Mouse (Mus musculus) liver, embryonic 14.5 days (tissue): ENCODE data around the gene Slc4a8. TPM values are rescaled to one million over a fixed set of nuclear protein-coding genes. Genes with fewer than 3 reads are reported as not detected.

ENCODE experiments used
- ATAC-seq: fragments of 200-750 bp; cut with Nextera tagmentation; 2 replicates; pipeline ENCODE4 v1.8.0; 2017; ENCODE audit warnings: moderate number of reproducible peaks, mild to moderate bottlenecking, moderate library complexity; ENCODE audit not compliant: insufficient read depth
- DNase-seq, 3 experiments: peaks; one replicate each; pipeline ENCODE4 v3.0.0-alpha.2; 2012 to 2013; ENCODE audit warnings: low read depth in 3 of 3, low spot score in 3 of 3
- H3K27ac ChIP-seq: fragments of 300-500 bp; sonication (generic); 2 replicates; pipeline ENCODE4 v1.5.1; 2014; ENCODE audit warnings: moderate library complexity, mild to moderate bottlenecking, control low read depth, inconsistent platforms
- H3K27me3 ChIP-seq: fragments of 300-500 bp; sonication (generic); 2 replicates; pipeline ENCODE4 v1.6.1; 2014; ENCODE audit warnings: mild to moderate bottlenecking, low read length, moderate library complexity; ENCODE audit not compliant: control insufficient read depth, insufficient read depth
- H3K36me3 ChIP-seq: fragments of 300-500 bp; sonication (generic); replicated peaks from 2 replicates; pipeline ENCODE4 v1.6.1; 2014; ENCODE audit warnings: low read depth; ENCODE audit not compliant: control insufficient read depth, insufficient read depth
- H3K4me1 ChIP-seq, 2 experiments: fragments of 200-500 bp in 1 of 2; fragments of 300-500 bp in 1 of 2; sonication (generic) in 1 of 2; replicated peaks; 2 replicates each; pipeline ENCODE4 v1.6.1; 2012 to 2014; ENCODE audit warnings: antibody characterized with exemption in 1 of 2, inconsistent platforms in 1 of 2, low read length in 1 of 2; ENCODE audit not compliant: control insufficient read depth in 2 of 2, insufficient read depth in 2 of 2
- H3K4me2 ChIP-seq: fragments of 300-500 bp; sonication (generic); 2 replicates; pipeline ENCODE4 v1.6.1; 2014; ENCODE audit warnings: low read depth, mild to moderate bottlenecking, control low read depth, moderate library complexity
- H3K4me3 ChIP-seq, 2 experiments: fragments of 200-500 bp in 1 of 2; fragments of 300-500 bp in 1 of 2; sonication (generic) in 1 of 2; 2 replicates each; pipeline ENCODE4 v1.5.1; 2012 to 2014; ENCODE audit warnings: low read depth in 2 of 2, low read length in 2 of 2, mild to moderate bottlenecking in 2 of 2, control low read depth in 1 of 2, inconsistent platforms in 1 of 2, moderate library complexity in 1 of 2; ENCODE audit not compliant: insufficient read depth in 1 of 2
- H3K9ac ChIP-seq: fragments of 300-500 bp; sonication (generic); replicated peaks from 2 replicates; pipeline ENCODE4 v1.6.1; 2014; ENCODE audit warnings: mild to moderate bottlenecking, control low read depth, moderate library complexity
- H3K9me3 ChIP-seq: fragments of 300-500 bp; sonication (generic); 2 replicates; pipeline ENCODE4 v1.6.1; 2016; ENCODE audit warnings: low read length, mixed read lengths; ENCODE audit not compliant: control insufficient read depth
- CTCF ChIP-seq: IDR thresholded peaks from 2 replicates; pipeline ENCODE4 v1.5.1; 2016; ENCODE audit warnings: antibody characterized with exemption, low read depth, control low read depth
- EP300 ChIP-seq: IDR thresholded peaks from 2 replicates; pipeline ENCODE4 v1.6.1; 2016; ENCODE audit warnings: antibody characterized with exemption, low read depth
- WGBS: fragments of 180-500 bp; shearing (Covaris S2); extraction: QIAGEN DNeasy Blood & Tissue Kit; methylation state at CpG from one replicate; pipeline ENCODE4 v1.1.7; 2014; ENCODE audit not compliant: insufficient replicate concordance; 5-methylcytosine and 5-hydroxymethylcytosine counted together
- polyA plus RNA-seq, 2 experiments: library from polyadenylated mRNA; depleted of rRNA in 1 of 2; stranded (reverse) in 1 of 2; unstranded in 1 of 2; fragments of >200 nt; fragmentation: Nextera tagmentation in 1 of 2; extraction: Ambion mirVana in 1 of 2; gene quantifications; 2 replicates each; pipeline versions ENCODE4 v1.2.1 to v1.2.3; 2012 to 2014

The Slc4a8 gene
- polyA plus RNA-seq, 2 experiments = 0.16 to 0.55 TPM

DNA sequence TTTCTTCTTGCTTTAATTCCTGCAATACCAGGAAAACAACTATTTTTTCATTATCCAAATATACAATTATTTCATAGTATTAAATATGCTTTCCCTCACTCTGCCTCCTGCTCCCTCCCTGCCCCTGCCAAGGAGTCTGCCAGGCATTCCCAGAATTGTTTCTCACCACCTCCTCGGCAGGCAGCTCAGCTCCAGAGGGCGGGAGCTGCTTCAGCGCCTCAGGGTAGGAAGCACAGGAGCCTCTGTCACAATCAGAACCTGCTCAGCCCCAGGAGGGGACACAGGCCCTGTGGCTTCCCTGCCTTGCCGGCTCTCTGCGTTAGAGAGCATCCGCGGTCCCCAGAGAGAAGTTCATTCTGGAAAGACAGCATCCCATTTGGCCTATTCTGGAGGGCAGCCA lies 71.2 kb downstream of the Slc4a8 start:
- no peak for TF ChIP-seq CTCF
- TF ChIP-seq EP300 = no peak
- H3K4me3 ChIP-seq = no peak overlapping the region
- 27% methylated on average over 7 of the region's 7 CpGs for WGBS
- H3K27me3 ChIP-seq = no peaks in the 10 kb centered on the region; the same call in 1 of the 2 replicates
- ATAC-seq (no peak), DNase-seq (no peak)
- H3K27ac ChIP-seq = no peak overlapping the region
- H3K4me2 ChIP-seq = no peak overlapping the region
- no peaks in the 10 kb centered on the region for H3K9me3 ChIP-seq
- no peaks in the 10 kb centered on the region for H3K4me1 ChIP-seq
- no peaks in the 10 kb centered on the region for H3K36me3 ChIP-seq
- H3K9ac ChIP-seq = no peak overlapping the region

DNA sequence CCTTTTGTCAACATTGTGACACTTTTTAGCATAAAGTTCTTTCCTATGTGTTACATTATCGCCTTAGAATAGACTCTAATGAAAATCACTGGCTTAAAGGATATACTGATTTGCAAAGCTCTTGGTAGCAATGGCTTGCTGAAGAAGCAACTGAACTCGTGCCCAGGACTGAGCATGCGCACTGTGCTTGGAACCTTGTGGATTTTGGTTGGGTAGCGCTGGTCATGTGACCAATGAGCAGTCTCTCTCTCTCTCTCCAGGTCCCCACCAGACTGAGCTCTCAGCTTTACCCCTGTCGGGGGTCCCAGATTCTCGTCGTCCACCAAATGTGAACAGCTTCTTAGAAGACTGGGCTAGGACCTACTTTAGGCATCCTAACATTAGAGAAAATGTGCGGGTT lies 75.2 kb downstream of the Slc4a8 start:
- 59% methylated on average over 8 of the region's 8 CpGs for WGBS
- no peaks in the 10 kb centered on the region for H3K9me3 ChIP-seq
- H3K4me3 ChIP-seq = no peak overlapping the region
- no peaks in the 10 kb centered on the region for H3K36me3 ChIP-seq
- no peaks in the 10 kb centered on the region; the same call in 1 of the 2 replicates for H3K27me3 ChIP-seq
- ATAC-seq (no peak), DNase-seq (no peak)
- no peak overlapping the region for H3K4me2 ChIP-seq
- no peaks in the 10 kb centered on the region for H3K4me1 ChIP-seq
- no peak for TF ChIP-seq CTCF
- TF ChIP-seq EP300 = no peak
- no peak overlapping the region for H3K27ac ChIP-seq
- no peak overlapping the region for H3K9ac ChIP-seq

DNA sequence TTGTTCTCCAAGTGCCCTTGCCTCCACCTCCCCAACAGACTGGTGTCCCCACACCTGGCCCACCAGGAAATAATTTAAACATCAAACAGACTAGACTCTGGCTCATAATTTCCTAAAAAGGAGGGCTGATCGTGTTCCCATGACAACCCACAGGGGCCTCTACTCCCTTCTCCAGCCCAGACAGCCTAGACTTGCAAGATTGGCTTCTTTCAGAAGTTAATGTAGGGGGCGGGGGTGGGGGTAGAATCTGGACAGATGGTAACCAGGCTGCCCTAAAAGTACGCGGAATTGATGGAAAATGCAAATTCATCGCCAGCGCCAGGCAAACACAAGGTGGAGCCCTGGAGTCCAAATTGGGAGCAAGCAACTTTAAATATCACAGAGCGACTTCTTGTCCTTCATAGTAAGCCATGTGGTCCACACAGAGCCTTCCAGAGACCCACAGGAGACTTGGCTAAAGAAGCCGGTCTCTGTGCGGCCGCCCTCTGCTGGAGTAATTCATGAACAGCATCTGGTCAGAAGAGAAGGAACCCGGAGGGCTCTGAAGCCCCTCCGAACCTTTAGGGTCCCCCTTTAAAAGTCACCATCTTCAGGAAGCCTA lies 77.2 kb downstream of the Slc4a8 start:
- no peaks in the 10 kb centered on the region for H3K36me3 ChIP-seq
- ATAC-seq = no peak
- H3K4me1 ChIP-seq = no peaks in the 10 kb centered on the region
- no peak overlapping the region for H3K9ac ChIP-seq
- no peaks in the 10 kb centered on the region for H3K9me3 ChIP-seq
- no peaks in the 10 kb centered on the region; the same call in 1 of the 2 replicates for H3K27me3 ChIP-seq
- H3K4me3 ChIP-seq = no peak overlapping the region
- no peak for DNase-seq
- peak; percentile 47 for TF ChIP-seq CTCF
- no peak for TF ChIP-seq EP300
- no peak overlapping the region for H3K27ac ChIP-seq
- WGBS = 29% methylated on average over 12 of the region's 12 CpGs
- no peak overlapping the region for H3K4me2 ChIP-seq

DNA sequence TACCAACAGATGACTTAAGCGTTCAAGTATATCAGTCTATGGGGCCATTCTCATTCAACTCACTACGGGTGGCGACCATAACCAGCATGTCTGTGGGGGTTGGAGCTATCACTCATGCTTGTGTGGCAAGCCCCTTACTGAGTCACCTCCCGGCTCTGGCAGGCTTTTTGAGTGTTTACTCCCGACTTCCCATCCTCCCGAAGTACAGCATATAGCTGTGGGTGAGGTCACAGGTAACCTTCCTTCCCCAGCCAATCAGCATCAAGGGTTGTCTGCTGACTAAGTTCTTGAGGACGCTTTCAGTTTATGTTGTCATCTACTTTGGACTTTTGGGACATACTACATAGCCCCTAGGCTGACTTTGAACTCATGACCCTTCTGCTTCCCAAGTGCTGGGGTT lies 82.8 kb downstream of the Slc4a8 start:
- Histone ChIP-seq H3K4me2 (no peak overlapping the region), H3K27me3 (no peaks in the 10 kb centered on the region), H3K4me3 (no peak overlapping the region), H3K36me3 (no peaks in the 10 kb centered on the region), H3K9me3 (no peaks in the 10 kb centered on the region), H3K9ac (no peak overlapping the region), H3K27ac (no peak overlapping the region), H3K4me1 (no peaks in the 10 kb centered on the region)
- TF ChIP-seq EP300 = no peak
- no peak for TF ChIP-seq CTCF
- ATAC-seq (no peak), DNase-seq (no peak)
- WGBS = 54% methylated on average over 7 of the region's 7 CpGs

DNA sequence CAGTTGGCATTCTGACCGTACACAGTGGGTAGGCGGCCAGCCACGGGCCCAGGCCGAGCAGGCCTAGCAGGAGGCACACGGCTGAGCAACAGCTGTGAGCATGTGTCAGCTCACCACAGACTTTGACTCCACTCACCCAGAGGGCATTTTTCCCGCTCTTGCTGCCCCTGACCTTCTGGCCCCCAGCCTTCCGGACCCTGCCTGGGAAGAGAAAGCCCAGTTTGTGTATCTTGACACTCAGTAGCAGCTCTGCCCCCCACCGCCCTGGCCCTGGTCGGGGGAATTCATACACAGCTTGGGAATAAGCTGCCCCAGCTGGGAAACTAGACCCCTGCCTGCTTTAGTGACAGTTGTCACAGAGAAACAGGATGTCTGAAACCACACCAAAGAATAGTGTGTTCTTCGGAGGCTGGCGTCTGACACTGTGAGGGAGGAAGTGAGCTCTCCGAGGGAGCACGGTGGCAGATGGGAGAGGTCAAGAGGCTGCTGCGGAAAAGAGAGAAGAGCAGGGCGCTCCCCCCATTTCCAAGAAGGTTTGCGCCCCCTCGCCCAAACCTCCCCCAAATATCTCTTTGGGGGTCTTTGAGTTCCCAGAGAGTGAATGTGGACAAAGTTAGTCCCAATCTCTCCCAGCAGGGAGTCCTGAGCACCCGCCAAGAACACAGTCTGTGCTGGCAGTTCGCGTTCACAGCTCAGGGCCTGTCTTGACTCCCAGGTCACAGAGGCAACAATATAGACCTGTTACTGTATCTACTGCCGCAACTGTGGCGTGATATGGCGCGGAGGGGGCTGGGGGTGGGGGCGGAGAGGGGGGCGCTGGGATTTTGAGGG lies 83.7 kb downstream of the Slc4a8 start:
- Histone ChIP-seq H3K27ac (no peak overlapping the region), H3K4me3 (no peak overlapping the region), H3K4me1 (no peaks in the 10 kb centered on the region), H3K36me3 (no peaks in the 10 kb centered on the region), H3K9ac (no peak overlapping the region), H3K4me2 (no peak overlapping the region), H3K27me3 (no peaks in the 10 kb centered on the region), H3K9me3 (no peaks in the 10 kb centered on the region)
- DNase-seq (no peak), ATAC-seq (no peak)
- TF ChIP-seq EP300 (no peak), CTCF (no peak)
- WGBS = 36% methylated on average over 26 of the region's 26 CpGs
